8 mouse cellular contexts compared by ENCODE assay signal in the genomic region with DNA sequence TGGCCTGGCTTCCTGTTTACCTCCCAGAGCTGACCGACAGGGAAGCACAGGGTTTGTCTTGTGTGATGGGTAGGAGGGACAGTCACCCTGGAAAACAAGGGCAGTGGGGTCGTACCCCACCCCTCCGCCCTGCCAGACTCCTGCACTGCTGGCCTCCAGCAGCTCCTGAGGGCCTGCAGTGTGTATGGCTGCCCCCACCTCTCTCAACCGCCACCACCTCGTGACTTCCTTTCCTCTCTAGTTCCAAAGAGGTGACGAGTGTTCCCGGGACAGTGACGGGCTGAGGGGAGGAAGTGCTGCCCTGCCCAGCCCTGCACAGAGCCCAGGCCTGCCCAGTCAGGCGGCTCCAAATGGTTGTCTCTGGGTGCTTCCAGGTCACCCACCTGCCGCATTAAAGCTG. TPM values are rescaled to one million over a fixed set of nuclear protein-coding genes. Genes with fewer than 3 reads are reported as not detected.
A peak's percentile ranks its signal among the peaks of the same experiment; 100 is the strongest.
DNase-seq lines count a peak whose midpoint lies in the region; ATAC-seq lines count a peak whose summit lies in the region.

No protein-coding gene starts in this region.

- H3K27ac ChIP-seq in hindbrain, embryonic 13.5 days, result peak overlapping the region; percentile 56
- no peak overlapping the region for H3K27ac ChIP-seq in hindbrain, embryonic 12.5 days
- peak overlapping the region; percentile 69 for H3K27ac ChIP-seq in lung, embryonic 16.5 days (ENCODE audit: low read length)

- no peak overlapping the region for H3K4me3 ChIP-seq in hindbrain, embryonic 13.5 days
- no peak overlapping the region for H3K4me3 ChIP-seq in hindbrain, embryonic 12.5 days
- H3K4me3 ChIP-seq in lung, embryonic 16.5 days (ENCODE audit: low read length), result no peak overlapping the region

- no peaks in the 10 kb centered on the region for H3K27me3 ChIP-seq in hindbrain, embryonic 13.5 days
- H3K27me3 ChIP-seq in hindbrain, embryonic 12.5 days, result no peaks in the 10 kb centered on the region
- H3K27me3 ChIP-seq in lung, embryonic 16.5 days (ENCODE audit: control insufficient read depth, insufficient read depth, low read depth, low read length), result no peaks in the 10 kb centered on the region

- no peak for ATAC-seq in hindbrain, embryonic 13.5 days (ENCODE audit: low FRiP score)
- ATAC-seq in hindbrain, embryonic 12.5 days (ENCODE audit: low FRiP score), result no peak
- ATAC-seq in lung, embryonic 16.5 days (ENCODE audit: low read depth), result peak; percentile 47

- peak; percentile 78 to 89 for DNase-seq in heart, adult 18-20 months
- DNase-seq in kidney, adult 18-20 months, result peak; percentile 69
- peak; percentile 73 to 86 for DNase-seq in thymus, adult 18-20 months
- no peak for DNase-seq in embryo, embryonic 11 days
- DNase-seq in layer of hippocampus, adult 9-10 months (ENCODE audit: low spot score), result no peak

- 75% methylated on average over 10 of the region's 10 CpGs for WGBS in hindbrain, embryonic 13.5 days
- 67% methylated on average over 10 of the region's 10 CpGs for WGBS in hindbrain, embryonic 12.5 days
- 39% methylated on average over 10 of the region's 10 CpGs for WGBS in lung, embryonic 16.5 days

- H3K4me2 ChIP-seq in hindbrain, embryonic 13.5 days, result no peak overlapping the region
- no peak overlapping the region for H3K4me2 ChIP-seq in hindbrain, embryonic 12.5 days (replicated peaks)
- H3K4me2 ChIP-seq in lung, embryonic 16.5 days (ENCODE audit: low read depth, low read length), result peak overlapping the region; percentile 19; the same call in 1 of the 2 replicates

- peaks cover 74% of the 10 kb centered on the region for H3K4me1 ChIP-seq in hindbrain, embryonic 13.5 days (replicated peaks)
- H3K4me1 ChIP-seq in hindbrain, embryonic 12.5 days, result peaks cover 52% of the 10 kb centered on the region
- peaks cover 45% of the 10 kb centered on the region for H3K4me1 ChIP-seq in lung, embryonic 16.5 days (replicated peaks; ENCODE audit: control insufficient read depth, insufficient read depth, low read length)

- peaks cover 7% of the 10 kb centered on the region; the same call in 1 of the 2 replicates for H3K36me3 ChIP-seq in hindbrain, embryonic 13.5 days
- H3K36me3 ChIP-seq in hindbrain, embryonic 12.5 days, result peaks cover 5% of the 10 kb centered on the region; the same call in 1 of the 2 replicates
- no peaks in the 10 kb centered on the region for H3K36me3 ChIP-seq in lung, embryonic 16.5 days (ENCODE audit: control insufficient read depth, insufficient read depth, low read length)

- no peak overlapping the region; the same call in 1 of the 2 replicates for H3K9ac ChIP-seq in hindbrain, embryonic 13.5 days
- no peak overlapping the region for H3K9ac ChIP-seq in hindbrain, embryonic 12.5 days
- peak overlapping the region; percentile 3 for H3K9ac ChIP-seq in lung, embryonic 16.5 days (ENCODE audit: low read length)

- H3K9me3 ChIP-seq in hindbrain, embryonic 13.5 days, result no peaks in the 10 kb centered on the region
- no peaks in the 10 kb centered on the region for H3K9me3 ChIP-seq in hindbrain, embryonic 12.5 days (replicated peaks)
- H3K9me3 ChIP-seq in lung, embryonic 16.5 days (ENCODE audit: control insufficient read depth, low read length), result no peaks in the 10 kb centered on the region

RNA-seq across cellular contexts. Expression of gene Pip5k1c, which starts 5.1 kb away (rescaled TPM):
- polyA plus RNA-seq in hindbrain, embryonic 13.5 days (2015; fragmentation: Nextera tagmentation; extraction: Ambion mirVana), result 97.2 and 102 TPM in 2 replicates
- 97.3 and 103 TPM in 2 replicates for polyA plus RNA-seq in hindbrain, embryonic 12.5 days (2016; fragmentation: Nextera tagmentation; extraction: Ambion mirVana)
- 10 to 100 TPM; 23.1 to 25.6 TPM for total RNA-seq in heart, adult 18-20 months (2021)
- polyA plus RNA-seq in lung, embryonic 16.5 days (2015; fragmentation: Nextera tagmentation; extraction: Ambion mirVana), result 41.0 and 43.1 TPM in 2 replicates

RNA-seq across cellular contexts. Expression of gene Tjp3, which starts 6.5 kb away (rescaled TPM):
- polyA plus RNA-seq in hindbrain, embryonic 13.5 days (2015; fragmentation: Nextera tagmentation; extraction: Ambion mirVana), result 4.5 and 5.2 TPM in 2 replicates
- polyA plus RNA-seq in hindbrain, embryonic 12.5 days (2016; fragmentation: Nextera tagmentation; extraction: Ambion mirVana), result 5.4 and 6.8 TPM in 2 replicates
- under 1 TPM in 1 of 2 experiments, not detected in 1; 0.87 TPM for total RNA-seq in heart, adult 18-20 months (2021)
- polyA plus RNA-seq in lung, embryonic 16.5 days (2015; fragmentation: Nextera tagmentation; extraction: Ambion mirVana), result 29.3 and 32.9 TPM in 2 replicates

RNA-seq across cellular contexts. Expression of gene Cactin, which starts 23.1 kb away (rescaled TPM):
- 33.5 and 34.7 TPM in 2 replicates for polyA plus RNA-seq in hindbrain, embryonic 13.5 days (2015; fragmentation: Nextera tagmentation; extraction: Ambion mirVana)
- polyA plus RNA-seq in hindbrain, embryonic 12.5 days (2016; fragmentation: Nextera tagmentation; extraction: Ambion mirVana), result 53.3 and 54.5 TPM in 2 replicates
- total RNA-seq in heart, adult 18-20 months (2021), result 10 to 100 TPM; 14.6 to 15.8 TPM
- polyA plus RNA-seq in lung, embryonic 16.5 days (2015; fragmentation: Nextera tagmentation; extraction: Ambion mirVana), result 36.6 and 37.9 TPM in 2 replicates

RNA-seq across cellular contexts. Expression of gene Tbxa2r, which starts 30.7 kb away (rescaled TPM):
- polyA plus RNA-seq in hindbrain, embryonic 13.5 days (2015; fragmentation: Nextera tagmentation; extraction: Ambion mirVana), result 4.6 and 5.6 TPM in 2 replicates
- 2.7 and 3.1 TPM in 2 replicates for polyA plus RNA-seq in hindbrain, embryonic 12.5 days (2016; fragmentation: Nextera tagmentation; extraction: Ambion mirVana)
- total RNA-seq in heart, adult 18-20 months (2021), result 1 to 10 TPM; 2.5 to 2.7 TPM
- polyA plus RNA-seq in lung, embryonic 16.5 days (2015; fragmentation: Nextera tagmentation; extraction: Ambion mirVana), result 18.6 and 19.6 TPM in 2 replicates

RNA-seq across cellular contexts. Expression of gene Apba3, which starts 31.1 kb away (rescaled TPM):
- polyA plus RNA-seq in hindbrain, embryonic 13.5 days (2015; fragmentation: Nextera tagmentation; extraction: Ambion mirVana), result 29.7 and 30.6 TPM in 2 replicates
- 36.9 and 38.1 TPM in 2 replicates for polyA plus RNA-seq in hindbrain, embryonic 12.5 days (2016; fragmentation: Nextera tagmentation; extraction: Ambion mirVana)
- 100 to 1,000 TPM in 1 of 2 experiments, 10 to 100 TPM in 1; 85.9 to 110 TPM for total RNA-seq in heart, adult 18-20 months (2021)
- polyA plus RNA-seq in lung, embryonic 16.5 days (2015; fragmentation: Nextera tagmentation; extraction: Ambion mirVana), result 61.2 and 69.2 TPM in 2 replicates

Comparison
In these comparisons a context has a peak if more than half of its experiments do, and no peak if none do; other contexts are left out.
1. DNase-seq: peak in heart, adult 18-20 months (2 of 2), kidney, adult 18-20 months (single experiment) and thymus, adult 18-20 months (2 of 2); none in embryo, embryonic 11 days (single experiment) and layer of hippocampus, adult 9-10 months (single experiment).